8 mouse cellular contexts compared by ENCODE assay signal in genomic region chr2:132028894-132029605, GRCm38 (mm10). TPM values are rescaled to one million over a fixed set of nuclear protein-coding genes. Genes with fewer than 3 reads are reported as not detected.
A peak's percentile ranks its signal among the peaks of the same experiment; 100 is the strongest.
DNase-seq lines count a peak whose midpoint lies in the region; ATAC-seq lines count a peak whose summit lies in the region.

No protein-coding gene starts in this region.

- peak; percentile 45 for DNase-seq in MN1 (ENCODE audit: low spot score)
- peak; percentile 31 for DNase-seq in liver
- peak; percentile 66 for DNase-seq in midbrain, embryonic 14.5 days

- H3K9me3 ChIP-seq in erythroblast, embryonic 14.5 days (ENCODE audit: control insufficient read depth, low read length): no peaks in the 10 kb centered on the region
- H3K9me3 ChIP-seq in embryonic facial prominence, embryonic 15.5 days (replicated peaks): no peaks in the 10 kb centered on the region
- H3K9me3 ChIP-seq in hindbrain, embryonic 12.5 days (replicated peaks): no peaks in the 10 kb centered on the region
- no peaks in the 10 kb centered on the region for H3K9me3 ChIP-seq in midbrain, embryonic 14.5 days (ENCODE audit: control insufficient read depth, low read length)
- no peaks in the 10 kb centered on the region for H3K9me3 ChIP-seq in stomach, embryonic 15.5 days

- H3K36me3 ChIP-seq in erythroblast, embryonic 14.5 days (ENCODE audit: control insufficient read depth): no peaks in the 10 kb centered on the region
- H3K36me3 ChIP-seq in embryonic facial prominence, embryonic 15.5 days: no peaks in the 10 kb centered on the region
- no peaks in the 10 kb centered on the region for H3K36me3 ChIP-seq in hindbrain, embryonic 12.5 days
- H3K36me3 ChIP-seq in midbrain, embryonic 14.5 days (ENCODE audit: control insufficient read depth, insufficient read depth, low read length): no peaks in the 10 kb centered on the region
- no peaks in the 10 kb centered on the region for H3K36me3 ChIP-seq in stomach, embryonic 15.5 days

- peak overlapping the region; percentile 69 for H3K27ac ChIP-seq in embryonic facial prominence, embryonic 15.5 days (replicated peaks)
- peak overlapping the region; percentile 91 for H3K27ac ChIP-seq in hindbrain, embryonic 12.5 days
- peak overlapping the region; percentile 94 for H3K27ac ChIP-seq in midbrain, embryonic 14.5 days (replicated peaks; ENCODE audit: low read depth, low read length)
- peak overlapping the region; percentile 57 for H3K27ac ChIP-seq in stomach, embryonic 15.5 days

- peak overlapping the region; percentile 93 for H3K4me2 ChIP-seq in embryonic facial prominence, embryonic 15.5 days (replicated peaks)
- H3K4me2 ChIP-seq in hindbrain, embryonic 12.5 days (replicated peaks): peak overlapping the region; percentile 82
- peak overlapping the region; percentile 93 for H3K4me2 ChIP-seq in midbrain, embryonic 14.5 days (ENCODE audit: low read length)
- H3K4me2 ChIP-seq in stomach, embryonic 15.5 days: peak overlapping the region; percentile 92

- under 1% methylated on average over 36 of the region's 36 CpGs for WGBS in embryonic facial prominence, embryonic 15.5 days
- under 1% methylated on average over 36 of the region's 36 CpGs for WGBS in hindbrain, embryonic 12.5 days
- under 1% methylated on average over 36 of the region's 36 CpGs for WGBS in midbrain, embryonic 14.5 days
- WGBS in stomach, embryonic 15.5 days: 2% methylated on average over 36 of the region's 36 CpGs

- H3K27me3 ChIP-seq in erythroblast, embryonic 14.5 days (ENCODE audit: control insufficient read depth): peaks cover 44% of the 10 kb centered on the region
- peaks cover 29% of the 10 kb centered on the region for H3K27me3 ChIP-seq in embryonic facial prominence, embryonic 15.5 days
- no peaks in the 10 kb centered on the region for H3K27me3 ChIP-seq in hindbrain, embryonic 12.5 days
- no peaks in the 10 kb centered on the region for H3K27me3 ChIP-seq in midbrain, embryonic 14.5 days (ENCODE audit: control insufficient read depth, insufficient read depth, low read length)
- peaks cover 24% of the 10 kb centered on the region for H3K27me3 ChIP-seq in stomach, embryonic 15.5 days (replicated peaks)

- peak overlapping the region; percentile 53 for H3K4me3 ChIP-seq in erythroblast, embryonic 14.5 days (replicated peaks)
- peak overlapping the region; percentile 57 for H3K4me3 ChIP-seq in embryonic facial prominence, embryonic 15.5 days (replicated peaks)
- peak overlapping the region; percentile 57 for H3K4me3 ChIP-seq in hindbrain, embryonic 12.5 days
- H3K4me3 ChIP-seq in midbrain, embryonic 14.5 days (replicated peaks; ENCODE audit: low read depth, low read length): peak overlapping the region; percentile 64
- H3K4me3 ChIP-seq in stomach, embryonic 15.5 days (replicated peaks): peak overlapping the region; percentile 55

- ATAC-seq in erythroblast, adult 5-6 weeks (replicated peaks; ENCODE audit: low FRiP score, poor library complexity, severe bottlenecking): no peak
- peak; percentile 20; the same call in 1 of the 2 replicates for ATAC-seq in embryonic facial prominence, embryonic 15.5 days (ENCODE audit: insufficient number of reproducible peaks, low FRiP score, low TSS enrichment, low read depth)
- peak; percentile 53 for ATAC-seq in hindbrain, embryonic 12.5 days (ENCODE audit: low FRiP score)
- ATAC-seq in midbrain, embryonic 14.5 days (ENCODE audit: low FRiP score, low TSS enrichment): peak; percentile 7
- peak; percentile 20 for ATAC-seq in stomach, embryonic 15.5 days (ENCODE audit: insufficient read depth, low FRiP score, low read depth)

- peak overlapping the region; percentile 48 for H3K9ac ChIP-seq in embryonic facial prominence, embryonic 15.5 days
- H3K9ac ChIP-seq in hindbrain, embryonic 12.5 days: peak overlapping the region; percentile 75
- H3K9ac ChIP-seq in midbrain, embryonic 14.5 days (replicated peaks; ENCODE audit: low read length): peak overlapping the region; percentile 72
- peak overlapping the region; percentile 50; the same call in 1 of the 2 replicates for H3K9ac ChIP-seq in stomach, embryonic 15.5 days

- peaks cover 21% of the 10 kb centered on the region for H3K4me1 ChIP-seq in erythroblast, embryonic 14.5 days (ENCODE audit: control insufficient read depth)
- H3K4me1 ChIP-seq in embryonic facial prominence, embryonic 15.5 days: peaks cover 24% of the 10 kb centered on the region
- H3K4me1 ChIP-seq in hindbrain, embryonic 12.5 days: peaks cover 32% of the 10 kb centered on the region
- peaks cover 25% of the 10 kb centered on the region for H3K4me1 ChIP-seq in midbrain, embryonic 14.5 days (ENCODE audit: control insufficient read depth, insufficient read depth, low read length)
- H3K4me1 ChIP-seq in stomach, embryonic 15.5 days: peaks cover 10% of the 10 kb centered on the region; the same call in 1 of the 2 replicates

RNA-seq across cellular contexts. Expression of gene Rassf2, which starts 1.0 kb away (rescaled TPM):
- polyA plus RNA-seq in erythroblast, embryonic 14.5 days (2012): under 0.01 and 0.06 TPM in 2 replicates
- 12.3 and 12.5 TPM in 2 replicates for total RNA-seq in erythroblast, adult 5-6 weeks (2015; ENCODE audit: low replicate concordance)
- 10.3 and 12.3 TPM in 2 replicates for total RNA-seq in erythroblast, adult 5-6 weeks (2017; ENCODE audit: low replicate concordance)
- 14.8 and 17.0 TPM in 2 replicates for polyA plus RNA-seq in embryonic facial prominence, embryonic 15.5 days (2015; fragmentation: Nextera tagmentation; extraction: Ambion mirVana)
- polyA plus RNA-seq in hindbrain, embryonic 12.5 days (2016; fragmentation: Nextera tagmentation; extraction: Ambion mirVana): 29.2 and 30.9 TPM in 2 replicates
- polyA plus RNA-seq in midbrain, embryonic 14.5 days (2014; fragmentation: Nextera tagmentation; extraction: Ambion mirVana): 19.9 and 32.6 TPM in 2 replicates
- 10.9 and 11.7 TPM in 2 replicates for polyA plus RNA-seq in stomach, embryonic 15.5 days (2015; fragmentation: Nextera tagmentation; extraction: Ambion mirVana)

Comparison
In these comparisons a context has a peak if more than half of its experiments do, and no peak if none do; other contexts are left out.
1. RNA of gene Rassf2, which starts 1.0 kb away (polyA plus RNA-seq): 19.9 to 32.6 TPM in midbrain, embryonic 14.5 days, 29.2 to 30.9 TPM in hindbrain, embryonic 12.5 days, 14.8 to 17.0 TPM in embryonic facial prominence, embryonic 15.5 days and 10.9 to 11.7 TPM in stomach, embryonic 15.5 days; under 0.01 to 0.06 TPM in erythroblast, embryonic 14.5 days; every median in the first group is over 10 times any median in the second.
2. Peak in every context shown above with its lines, with median percentiles within 50 percentile points of each other: H3K4me3 ChIP-seq, DNase-seq, H3K27ac ChIP-seq, H3K4me2 ChIP-seq and H3K9ac ChIP-seq.